Mouse (Mus musculus) CH12.LX (cell line): Measurements from ENCODE around the gene Pex1. TPM values are rescaled to one million over a fixed set of nuclear protein-coding genes. Genes with fewer than 3 reads are reported as not detected.
A peak's percentile ranks its signal among the peaks of the same experiment; 100 is the strongest.

Source experiments
- DNase-seq: peaks from one replicate; pipeline ENCODE4 v3.0.0-alpha.2; 2013; ENCODE audit errors: extremely low read depth
- H3K27ac ChIP-seq: 2 replicates; pipeline ENCODE4 v1.5.1; 2012; ENCODE audit warnings: low read depth, mild to moderate bottlenecking, control low read depth, moderate library complexity; ENCODE audit not compliant: insufficient read depth
- H3K27me3 ChIP-seq: replicated peaks from 2 replicates; pipeline ENCODE3; 2012; ENCODE audit warnings: inconsistent platforms
- H3K36me3 ChIP-seq, 2 experiments: replicated peaks in 1 of 2; 2 replicates each; pipeline versions ENCODE3 to v1.6.1; 2012; ENCODE audit warnings: inconsistent platforms in 1 of 2, low read length in 1 of 2, mild to moderate bottlenecking in 1 of 2, mixed read lengths in 1 of 2, moderate library complexity in 1 of 2; ENCODE audit not compliant: control insufficient read depth in 1 of 2, insufficient read depth in 1 of 2
- H3K4me1 ChIP-seq, 2 experiments: 2 replicates each; pipeline ENCODE4 v1.6.1; 2012; ENCODE audit warnings: inconsistent platforms in 1 of 2, moderate library complexity in 1 of 2; ENCODE audit not compliant: insufficient read depth in 2 of 2, control insufficient read depth in 1 of 2
- H3K4me2 ChIP-seq: 2 replicates; pipeline ENCODE4 v1.6.1; 2012; ENCODE audit warnings: low read depth, mild to moderate bottlenecking, control low read depth; ENCODE audit not compliant: poor library complexity, insufficient read depth, severe bottlenecking
- H3K4me3 ChIP-seq, 3 experiments: fragments of 150-350 bp in 1 of 3; sonication (generic) in 1 of 3; replicated peaks in 1 of 3; 2 replicates each; pipeline versions ENCODE3 to v1.5.1; 2011 to 2012; ENCODE audit warnings: low read depth in 2 of 3, low read length in 2 of 3, mild to moderate bottlenecking in 2 of 3, moderate library complexity in 2 of 3, control low read depth in 1 of 3, improper control_type of control experiment in 1 of 3, inconsistent platforms in 1 of 3, mixed read lengths in 1 of 3; ENCODE audit not compliant: poor library complexity in 1 of 3
- H3K79me2 ChIP-seq: replicated peaks from 2 replicates; pipeline ENCODE4 v1.6.1; 2012; ENCODE audit warnings: mild to moderate bottlenecking, moderate library complexity; ENCODE audit not compliant: control insufficient read depth, poor library complexity, insufficient read depth, severe bottlenecking; ENCODE audit errors: extremely low read depth
- H3K9ac ChIP-seq: 2 replicates; pipeline ENCODE4 v1.6.1; 2012; ENCODE audit warnings: low read depth, mild to moderate bottlenecking, control low read depth, moderate library complexity; ENCODE audit not compliant: insufficient read depth
- H3K9me3 ChIP-seq: replicated peaks from 2 replicates; pipeline ENCODE3; 2012; ENCODE audit warnings: low read length, inconsistent platforms, mixed read lengths
- CTCF ChIP-seq, 2 experiments: IDR thresholded peaks in 1 of 2; conservative IDR thresholded peaks in 1 of 2; 2 replicates each; pipeline ENCODE4 v1.5.1; 2011 to 2012; ENCODE audit warnings: low read depth in 2 of 2, low read length in 2 of 2, improper control_type of control experiment in 1 of 2, inconsistent platforms in 1 of 2, mild to moderate bottlenecking in 1 of 2, moderate library complexity in 1 of 2
- GABPA ChIP-seq: IDR thresholded peaks from 2 replicates; pipeline ENCODE4 v1.6.1; 2012; ENCODE audit warnings: low read depth, low read length, improper control_type of control experiment, inconsistent platforms; ENCODE audit not compliant: insufficient replicate concordance
- IRF4 ChIP-seq: IDR thresholded peaks from 2 replicates; pipeline ENCODE4 v1.6.1; 2014; ENCODE audit warnings: low read depth, mild to moderate bottlenecking, inconsistent platforms, low read length, improper control_type of control experiment
- JUN ChIP-seq: IDR thresholded peaks from 2 replicates; pipeline ENCODE4 v1.6.1; 2011; ENCODE audit warnings: low read depth, mild to moderate bottlenecking, low read length, improper control_type of control experiment, moderate library complexity; ENCODE audit not compliant: insufficient read depth
- MAX ChIP-seq: IDR thresholded peaks from 2 replicates; pipeline ENCODE4 v1.6.1; 2011; ENCODE audit warnings: low read length, improper control_type of control experiment
- MEF2A ChIP-seq: IDR thresholded peaks from 2 replicates; pipeline ENCODE4 v1.6.1; 2014; ENCODE audit warnings: low read depth, mild to moderate bottlenecking, inconsistent platforms, low read length, improper control_type of control experiment, borderline replicate concordance
- MXI1 ChIP-seq: IDR thresholded peaks from 2 replicates; pipeline ENCODE4 v1.6.1; 2011; ENCODE audit warnings: mild to moderate bottlenecking, low read depth, low read length, improper control_type of control experiment
- TBP ChIP-seq: conservative IDR thresholded peaks from 2 replicates; pipeline ENCODE4 v1.6.1; 2011; ENCODE audit warnings: low read depth, low read length, improper control_type of control experiment
- USF1 ChIP-seq: IDR thresholded peaks from 2 replicates; pipeline ENCODE4 v1.6.1; 2014; ENCODE audit warnings: low read depth, mild to moderate bottlenecking, inconsistent platforms, low read length, improper control_type of control experiment
- ZNF384 ChIP-seq: IDR thresholded peaks from 2 replicates; pipeline ENCODE4 v1.6.1; 2012; ENCODE audit warnings: low read depth, low read length, improper control_type of control experiment, inconsistent platforms
- dilution Hi-C: fragments of 300-500 bp; cut with MboI; formaldehyde crosslinking; loops from 2 replicates; pipeline ENCODE4 v1.14.3; 2020; ENCODE audit warnings: low sequenced_read_pairs; ENCODE audit not compliant: extremely low pct_unique_long_range_greater_than_20kb, extremely low pct_ligation_motif_present
- in situ Hi-C: fragments of 300-500 bp; cut with MboI; formaldehyde crosslinking; loops from 3 replicates; pipeline ENCODE4 v1.14.3; 2019; ENCODE audit warnings: low sequenced_read_pairs, low pct_ligation_motif_present, low pct_unique_long_range_greater_than_20kb, mixed read lengths
- polyA plus RNA-seq: library from polyadenylated mRNA; unstranded; fragments of >175 nt; gene quantifications from 2 replicates; pipeline ENCODE4 v1.2.1, GENCODE M21; 2012; ENCODE audit warnings: low read depth; ENCODE audit not compliant: insufficient read length
- total RNA-seq, 2 experiments: library from RNA; depleted of rRNA; stranded (reverse); fragments of 300-350 nt in 1 of 2; fragments of >200 nt in 1 of 2; gene quantifications; 2 replicates each; pipeline ENCODE4 v1.2.3; 2012 to 2014

Pex1 gene
- total and polyA plus RNA-seq, 3 experiments: 8.4 to 14.4 (median 11.2) TPM

GRCm38 (mm10) chr5:3571266-3571665 lies 24.6 kb upstream of the Pex1 start, which contains the start of gene 1700109H08Rik:
TSS of gene 1700109H08Rik (plus strand) at chr5:3571566.
- in situ Hi-C loops: no loop called here
- no peak for TF ChIP-seq USF1
- TF ChIP-seq, all 38 proteins: peak for 0
- H3K27ac ChIP-seq: no peak within 1 kb of the TSS
- no peaks in the 10 kb centered on the region for H3K27me3 ChIP-seq
- H3K36me3 ChIP-seq: peaks cover 59 to 91% of the 10 kb centered on the region in 2 experiments
- dilution Hi-C loops: no loop called here
- DNase-seq: no peak
- H3K9me3 ChIP-seq: peaks cover 20% of the 10 kb centered on the region
- H3K4me3 ChIP-seq: no peak within 1 kb of the TSS
- no peaks in the 10 kb centered on the region for H3K4me1 ChIP-seq
- no peaks in the 10 kb centered on the region for H3K79me2 ChIP-seq
- no peak within 1 kb of the TSS for H3K4me2 ChIP-seq
- no peak within 1 kb of the TSS for H3K9ac ChIP-seq

- Histone ChIP-seq H3K27ac (no peak overlapping the region), H3K4me1 (no peaks in the 10 kb centered on the region), H3K79me2 (no peaks in the 10 kb centered on the region), H3K36me3 (peaks cover 62 to 94% of the 10 kb centered on the region in 2 experiments), H3K9me3 (peaks cover 20% of the 10 kb centered on the region), H3K4me2 (no peak overlapping the region), H3K4me3 (no peak overlapping the region), H3K9ac (no peak overlapping the region), H3K27me3 (no peaks in the 10 kb centered on the region)
- in situ Hi-C loops: no loop called here
- dilution Hi-C loops: no loop called here
- no peak for DNase-seq
- TF ChIP-seq MXI1 (no peak), TBP (no peak), GABPA (no peak), CTCF (conservative IDR thresholded peaks at IDR 0.05 in 1 of 2, IDR thresholded peaks at IDR 0.05 in 1 of 2; ENCODE audit: low read depth in 2 of 2, low read length in 2 of 2) (peak in 1 of 2 experiments; percentile 0; a peak in 1 of 4 replicates)
Observed at GRCm38 (mm10) chr5:3574825-3575224, 21.0 kb upstream of the Pex1 start.

GRCm38 (mm10) chr5:3577939-3578338 lies 17.9 kb upstream of the Pex1 start:
- Histone ChIP-seq H3K9me3 (peaks cover 17% of the 10 kb centered on the region), H3K36me3 (peaks cover 58 to 96% of the 10 kb centered on the region in 2 experiments), H3K9ac (no peak overlapping the region), H3K27ac (no peak overlapping the region), H3K79me2 (no peaks in the 10 kb centered on the region), H3K4me1 (no peaks in the 10 kb centered on the region), H3K4me2 (no peak overlapping the region), H3K4me3 (no peak overlapping the region), H3K27me3 (no peaks in the 10 kb centered on the region)
- DNase-seq: no peak
- TF ChIP-seq IRF4 (no peak), MAX (no peak), CTCF (conservative IDR thresholded peaks at IDR 0.05 in 1 of 2, IDR thresholded peaks at IDR 0.05 in 1 of 2; ENCODE audit: low read depth in 2 of 2, low read length in 2 of 2) (no peak), ZNF384 (no peak), JUN (no peak), MEF2A (no peak)
- dilution Hi-C loops (no loop called here), in situ Hi-C loops (no loop called here)
